Mouse (Mus musculus): ENCODE data around the gene Fam184a.

- no peak for TF ChIP-seq CTCF (IDR thresholded peaks at IDR 0.05; ENCODE audit: low read depth, low read length)
- no peak for TF ChIP-seq POLR2A (IDR thresholded peaks at IDR 0.05; ENCODE audit: extremely low read depth, insufficient read depth, low read length)
These were observed 62.4 kb downstream of the Fam184a start for GRCm38 (mm10) chr10:53688533-53688932.

All from liver, adult 2 months (tissue).